Mouse (Mus musculus): Measurements from ENCODE around the gene Rnf17. TPM values are rescaled to one million over a fixed set of nuclear protein-coding genes. Genes with fewer than 3 reads are reported as not detected.

The Rnf17 gene
- total RNA-seq, 1 experiment from 2014 or later: 3.7 TPM

DNA sequence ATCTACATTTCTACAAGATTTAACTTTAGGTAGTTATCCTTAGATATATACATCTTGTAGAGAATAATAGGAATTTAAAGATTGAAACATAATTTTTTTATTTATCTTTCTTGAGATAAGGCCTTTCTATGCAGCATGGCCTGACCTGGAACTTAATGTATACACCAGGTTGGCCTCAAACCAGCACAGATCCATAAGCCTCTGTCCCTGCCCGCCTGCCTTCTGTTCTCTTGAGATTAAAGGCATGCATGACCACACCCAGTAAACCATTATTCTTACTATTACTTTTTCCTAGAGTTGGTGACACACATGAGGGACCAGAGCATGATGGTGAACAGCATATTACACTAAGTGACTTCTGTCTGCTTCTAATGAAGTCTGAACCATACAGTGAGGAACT, 60.3 kb downstream of the Rnf17 start:
- no peak for ATAC-seq (replicated peaks in 1 of 2; ENCODE audit: insufficient read depth in 1 of 2, low FRiP score in 2 of 2, low TSS enrichment in 1 of 2, low read depth in 1 of 2, poor library complexity in 2 of 2, severe bottlenecking in 2 of 2)

DNA sequence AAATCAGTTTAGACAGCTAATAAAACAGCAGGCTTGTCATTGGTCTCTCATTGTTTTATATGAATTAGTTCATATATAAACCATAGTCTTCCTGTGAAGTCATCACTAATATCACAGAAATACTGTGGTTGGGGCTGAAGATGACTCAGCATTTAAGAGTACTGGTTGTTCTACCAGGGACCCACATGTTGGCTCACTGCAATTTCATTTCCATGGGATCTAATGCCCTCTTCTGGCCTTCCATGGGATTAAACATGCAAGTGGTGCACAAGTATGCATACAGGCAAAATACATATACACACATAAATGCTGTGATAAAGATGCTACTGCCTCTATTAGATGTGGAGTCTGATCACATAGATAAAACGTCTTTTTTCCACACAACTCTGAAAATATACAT, 65.8 kb downstream of the Rnf17 start:
- no peak for ATAC-seq (replicated peaks in 1 of 2; ENCODE audit: insufficient read depth in 1 of 2, low FRiP score in 2 of 2, low TSS enrichment in 1 of 2, low read depth in 1 of 2, poor library complexity in 2 of 2, severe bottlenecking in 2 of 2)

DNA sequence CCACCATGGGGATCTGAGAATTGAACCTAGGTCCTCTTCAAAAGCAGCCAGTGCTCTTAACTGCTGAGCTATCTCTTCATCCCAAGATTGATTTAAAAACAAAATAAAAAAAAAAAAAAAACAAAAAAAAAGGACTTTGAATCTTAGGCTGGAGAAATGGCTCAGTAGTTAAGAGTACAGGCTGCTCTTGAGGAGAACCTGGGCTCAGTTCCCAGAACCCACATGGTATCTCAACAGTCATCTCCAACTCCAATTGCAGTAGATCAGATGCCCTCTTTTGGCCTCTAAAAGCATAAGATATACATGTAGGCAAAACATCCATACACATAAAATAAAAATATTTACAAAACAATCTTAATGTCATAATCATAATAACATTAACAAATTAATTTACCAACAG, 87.4 kb downstream of the Rnf17 start:
- ATAC-seq (replicated peaks in 1 of 2; ENCODE audit: insufficient read depth in 1 of 2, low FRiP score in 2 of 2, low TSS enrichment in 1 of 2, low read depth in 1 of 2, poor library complexity in 2 of 2, severe bottlenecking in 2 of 2): no peak

DNA sequence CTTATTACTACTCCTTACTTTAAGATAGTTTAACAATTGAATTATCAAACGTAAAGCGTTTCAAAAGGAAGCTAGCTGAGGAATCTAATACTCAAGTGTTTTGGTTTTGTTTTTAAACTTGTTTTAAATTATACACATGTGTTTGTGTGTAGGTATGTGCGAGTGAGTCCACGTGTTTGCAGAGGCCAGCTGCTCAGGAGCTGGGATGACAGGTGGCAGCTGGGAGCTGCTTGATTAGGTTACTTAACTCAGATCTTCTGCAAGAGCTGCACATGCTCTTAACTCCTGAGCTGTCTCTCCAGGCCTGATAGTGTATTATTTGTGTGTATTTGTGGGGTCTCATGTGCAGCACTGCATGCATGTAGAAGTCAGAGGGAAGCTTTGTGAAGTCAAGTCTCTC, 100.0 kb downstream of the Rnf17 start:
- no peak for ATAC-seq (replicated peaks in 1 of 2; ENCODE audit: insufficient read depth in 1 of 2, low FRiP score in 2 of 2, low TSS enrichment in 1 of 2, low read depth in 1 of 2, poor library complexity in 2 of 2, severe bottlenecking in 2 of 2)

DNA sequence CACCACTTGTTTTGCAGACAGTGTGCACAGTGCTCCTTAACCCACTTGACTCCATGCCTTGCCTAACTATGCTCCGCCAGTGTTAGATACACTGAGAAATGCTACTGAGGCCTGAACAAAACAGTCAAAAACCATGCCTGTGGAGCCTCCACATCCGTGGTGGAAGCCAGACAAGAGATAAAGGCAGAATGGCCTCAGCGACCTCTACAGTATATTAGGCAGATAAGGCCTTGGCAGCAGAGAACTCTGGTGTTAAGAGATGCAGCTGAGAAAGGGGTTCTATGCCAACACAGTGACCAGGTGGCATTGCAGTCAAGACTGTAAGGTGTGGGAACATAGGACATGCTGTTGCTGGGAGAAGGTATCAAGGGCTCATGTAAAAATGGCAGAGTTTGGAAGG, 104.4 kb downstream of the Rnf17 start:
- ATAC-seq (replicated peaks in 1 of 2; ENCODE audit: insufficient read depth in 1 of 2, low FRiP score in 2 of 2, low TSS enrichment in 1 of 2, low read depth in 1 of 2, poor library complexity in 2 of 2, severe bottlenecking in 2 of 2): no peak

DNA sequence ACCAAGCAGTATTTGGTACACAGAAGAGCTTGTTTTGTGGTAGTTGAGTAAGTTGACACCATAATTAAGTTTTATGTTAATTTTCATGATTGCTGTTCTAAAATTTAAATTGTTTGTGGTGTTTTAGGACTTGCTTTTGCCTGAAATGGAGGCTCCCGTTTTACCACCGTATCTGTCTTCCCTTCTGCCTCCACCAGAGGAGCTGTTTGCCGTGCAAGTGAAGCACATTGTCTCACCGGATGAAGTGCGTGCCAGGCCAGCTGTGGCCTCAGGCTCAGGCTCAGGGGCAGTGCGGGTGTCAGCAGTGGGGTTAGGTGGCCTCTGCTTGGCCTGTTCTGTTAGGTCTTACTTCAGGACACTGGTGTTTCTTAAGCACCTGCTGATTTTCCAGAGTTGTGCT, 109.7 kb downstream of the Rnf17 start:
- ATAC-seq (replicated peaks in 1 of 2; ENCODE audit: insufficient read depth in 1 of 2, low FRiP score in 2 of 2, low TSS enrichment in 1 of 2, low read depth in 1 of 2, poor library complexity in 2 of 2, severe bottlenecking in 2 of 2): peak in 1 of 2 experiments; percentile 32; a peak in 1 of 4 replicates

DNA sequence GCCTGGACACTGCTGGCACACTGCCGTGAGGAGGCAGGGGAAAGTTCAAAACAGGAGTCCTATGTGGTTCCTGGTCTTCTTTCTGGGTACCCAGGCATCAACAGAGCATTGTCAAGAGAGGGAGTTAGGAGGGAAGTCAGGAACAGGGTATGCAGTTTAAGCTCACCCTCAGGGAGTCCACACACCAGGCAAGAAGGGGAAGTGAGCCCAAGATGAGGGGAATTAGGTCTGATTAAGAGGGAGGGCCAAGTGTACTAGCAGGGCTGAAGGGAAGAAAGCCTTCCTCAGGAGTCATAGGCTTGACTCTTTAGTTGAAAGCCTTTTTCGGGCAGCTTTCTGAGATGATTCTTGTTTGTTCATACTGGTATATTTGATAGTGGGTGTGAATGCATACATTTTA, 112.4 kb downstream of the Rnf17 start:
- ATAC-seq (replicated peaks in 1 of 2; ENCODE audit: insufficient read depth in 1 of 2, low FRiP score in 2 of 2, low TSS enrichment in 1 of 2, low read depth in 1 of 2, poor library complexity in 2 of 2, severe bottlenecking in 2 of 2): 0 out of 4 replicates have a peak, but pooled peaks of 1 of the 2 experiments have one; percentile 32

DNA sequence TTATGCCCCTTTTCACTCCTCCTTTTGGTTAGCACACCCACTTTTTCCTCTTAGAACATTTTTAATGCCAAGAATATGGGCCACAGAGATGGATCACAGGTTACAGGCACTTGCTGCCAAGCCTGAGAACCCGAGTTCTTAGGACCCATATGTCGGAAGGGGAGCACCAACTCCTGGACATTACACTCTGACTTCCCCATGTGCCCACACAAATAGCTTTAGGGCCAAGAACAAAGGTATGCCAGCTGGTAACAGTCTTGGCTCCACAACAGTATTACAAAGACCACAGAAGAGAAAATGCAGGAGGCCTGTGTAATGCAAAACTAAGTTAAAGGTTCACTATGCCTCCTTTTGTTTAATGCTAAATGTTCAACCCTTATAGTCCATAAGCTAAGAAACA, 128.4 kb downstream of the Rnf17 start:
- no peak for ATAC-seq (replicated peaks in 1 of 2; ENCODE audit: insufficient read depth in 1 of 2, low FRiP score in 2 of 2, low TSS enrichment in 1 of 2, low read depth in 1 of 2, poor library complexity in 2 of 2, severe bottlenecking in 2 of 2)

DNA sequence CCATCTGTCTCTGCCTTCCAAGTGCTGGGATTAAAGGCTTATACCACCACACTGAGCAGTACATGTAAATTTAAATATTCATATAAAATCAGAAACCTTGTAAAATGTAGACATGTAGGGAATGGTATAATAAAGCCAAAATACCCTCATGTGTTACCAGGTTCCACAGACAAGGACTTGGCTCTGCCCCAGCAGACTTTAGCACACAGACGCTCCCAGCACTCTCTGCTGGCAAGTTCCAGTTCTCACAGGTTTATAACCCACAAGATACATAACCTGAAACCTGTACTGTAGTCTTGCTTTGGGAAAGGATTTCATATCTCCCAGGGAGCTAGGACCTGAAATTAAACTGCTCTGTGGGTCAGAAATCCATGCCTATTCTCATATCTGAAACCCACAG, 142.6 kb downstream of the Rnf17 start:
- ATAC-seq (replicated peaks in 1 of 2; ENCODE audit: insufficient read depth in 1 of 2, low FRiP score in 2 of 2, low TSS enrichment in 1 of 2, low read depth in 1 of 2, poor library complexity in 2 of 2, severe bottlenecking in 2 of 2): no peak

DNA sequence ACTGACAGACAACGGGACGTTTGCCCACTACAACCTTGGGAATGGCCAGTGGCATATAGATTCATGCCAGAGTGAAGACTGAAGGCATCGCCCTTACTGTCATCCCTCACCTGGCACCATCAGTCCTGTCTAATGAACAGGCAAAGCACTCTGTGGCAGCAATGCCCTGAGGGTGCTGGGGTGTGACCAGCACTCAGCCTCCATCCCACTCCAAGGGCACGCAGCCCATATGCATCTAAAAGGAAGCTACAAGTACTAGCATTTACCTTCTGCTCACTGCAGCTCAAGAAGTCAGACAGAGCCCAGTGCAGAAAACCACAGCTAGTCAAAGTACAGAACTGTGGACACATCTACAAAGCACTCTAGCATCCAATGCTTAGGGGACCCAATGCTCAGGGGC, 143.1 kb downstream of the Rnf17 start:
- no peak; a peak in 1 of 4 replicates for ATAC-seq (replicated peaks in 1 of 2; ENCODE audit: insufficient read depth in 1 of 2, low FRiP score in 2 of 2, low TSS enrichment in 1 of 2, low read depth in 1 of 2, poor library complexity in 2 of 2, severe bottlenecking in 2 of 2)

DNA sequence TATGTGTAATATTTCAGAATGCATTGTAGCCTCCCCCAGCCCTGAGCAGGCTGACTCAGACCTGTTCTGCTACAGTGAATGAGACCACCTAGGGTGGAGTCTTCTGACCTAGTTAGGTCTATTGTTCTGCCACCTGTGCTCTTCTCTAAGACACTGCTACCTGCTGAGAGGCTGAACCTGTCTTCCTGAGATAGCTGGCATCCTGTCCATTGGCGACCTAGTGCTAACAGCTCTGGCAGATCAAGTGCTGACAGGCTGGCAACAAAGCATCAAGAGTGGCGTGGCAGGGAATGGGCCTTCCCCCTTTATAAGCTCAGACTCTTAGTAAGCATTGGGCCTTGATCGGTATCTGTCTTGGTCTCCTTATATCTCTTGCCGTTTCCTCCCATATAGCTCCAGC, 148.6 kb downstream of the Rnf17 start:
- no peak for ATAC-seq (replicated peaks in 1 of 2; ENCODE audit: insufficient read depth in 1 of 2, low FRiP score in 2 of 2, low TSS enrichment in 1 of 2, low read depth in 1 of 2, poor library complexity in 2 of 2, severe bottlenecking in 2 of 2)

DNA sequence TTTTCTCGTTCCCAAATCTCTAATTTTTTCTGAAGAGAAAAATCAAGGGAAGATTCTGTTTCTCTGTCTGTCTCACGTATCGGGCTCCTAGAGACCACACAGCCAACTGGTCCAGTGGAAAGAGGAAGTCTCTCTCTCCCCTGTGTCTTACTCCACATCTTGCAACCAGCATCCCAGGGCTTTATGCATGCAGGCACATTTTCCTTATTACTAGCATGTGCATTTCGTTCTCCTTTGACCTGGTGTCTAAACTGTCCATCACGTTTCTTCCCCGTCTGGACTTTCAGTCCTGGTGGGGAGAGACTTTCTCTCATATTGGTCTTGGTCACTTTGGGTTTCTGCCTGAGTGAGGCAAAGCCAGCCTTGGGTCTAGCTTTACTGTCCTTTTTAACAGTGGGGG, 150.5 kb downstream of the Rnf17 start:
- 0 out of 4 replicates have a peak, but pooled peaks of 1 of the 2 experiments have one; percentile 42 for ATAC-seq (replicated peaks in 1 of 2; ENCODE audit: insufficient read depth in 1 of 2, low FRiP score in 2 of 2, low TSS enrichment in 1 of 2, low read depth in 1 of 2, poor library complexity in 2 of 2, severe bottlenecking in 2 of 2)

DNA sequence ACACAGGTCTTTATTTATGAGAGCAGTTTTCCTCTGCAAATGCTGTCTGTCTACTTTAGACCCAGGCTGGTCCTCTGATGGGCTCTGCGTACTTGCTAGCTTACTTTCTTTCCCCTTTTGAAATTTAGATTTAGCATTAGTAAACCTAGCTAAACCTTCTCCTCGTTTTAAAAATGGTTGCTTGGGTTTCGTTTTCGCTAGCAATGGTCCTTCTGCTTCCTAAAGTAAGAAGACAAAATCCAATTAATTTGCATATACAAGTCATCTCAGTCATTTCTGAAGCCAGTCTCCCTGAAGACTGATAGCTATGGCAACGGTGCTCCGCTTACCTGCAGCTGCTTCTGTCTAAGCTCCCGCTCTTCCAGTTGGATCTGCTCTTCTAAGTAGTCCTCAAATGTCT, 150.9 kb downstream of the Rnf17 start:
- no peak for ATAC-seq (replicated peaks in 1 of 2; ENCODE audit: insufficient read depth in 1 of 2, low FRiP score in 2 of 2, low TSS enrichment in 1 of 2, low read depth in 1 of 2, poor library complexity in 2 of 2, severe bottlenecking in 2 of 2)

DNA sequence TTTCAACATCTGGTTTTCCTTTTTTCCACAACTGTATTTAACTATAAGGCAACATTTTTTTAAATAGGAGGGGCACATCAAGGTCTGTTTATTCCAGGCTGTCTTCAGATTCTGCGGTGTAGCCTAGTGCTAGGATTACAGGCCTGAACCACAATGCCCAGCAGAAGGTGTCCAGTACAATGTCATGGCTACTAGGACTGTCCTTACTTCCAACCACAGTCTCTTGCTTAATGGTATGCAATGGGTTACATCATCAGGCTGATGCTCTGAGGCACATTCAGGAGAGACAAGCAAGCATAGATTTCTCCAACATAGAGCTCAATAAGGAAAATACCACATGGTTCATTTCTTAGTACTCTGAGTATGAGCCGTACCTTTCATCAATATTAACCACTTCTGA, 152.3 kb downstream of the Rnf17 start:
- ATAC-seq (replicated peaks in 1 of 2; ENCODE audit: insufficient read depth in 1 of 2, low FRiP score in 2 of 2, low TSS enrichment in 1 of 2, low read depth in 1 of 2, poor library complexity in 2 of 2, severe bottlenecking in 2 of 2): no peak; a peak in 1 of 4 replicates

DNA sequence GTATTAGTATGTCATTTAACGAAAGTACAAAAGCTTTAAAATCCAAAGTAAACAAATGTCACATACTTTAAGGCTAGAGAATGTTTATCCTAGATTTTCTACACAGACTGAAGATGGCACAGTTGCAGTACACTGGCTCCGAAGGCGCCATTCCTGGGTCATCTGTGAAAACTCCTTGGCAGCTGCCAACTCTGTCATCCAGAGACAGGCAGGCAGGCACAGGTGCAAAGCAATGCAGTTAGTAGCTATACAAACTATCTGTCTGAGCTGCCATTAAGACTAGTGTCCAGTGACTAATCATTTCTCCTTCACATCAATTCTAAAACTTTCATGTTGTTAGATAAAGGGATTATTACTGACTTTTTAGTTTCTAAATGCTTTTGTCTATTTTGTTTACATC, 156.8 kb downstream of the Rnf17 start:
- ATAC-seq (replicated peaks in 1 of 2; ENCODE audit: insufficient read depth in 1 of 2, low FRiP score in 2 of 2, low TSS enrichment in 1 of 2, low read depth in 1 of 2, poor library complexity in 2 of 2, severe bottlenecking in 2 of 2): no peak

DNA sequence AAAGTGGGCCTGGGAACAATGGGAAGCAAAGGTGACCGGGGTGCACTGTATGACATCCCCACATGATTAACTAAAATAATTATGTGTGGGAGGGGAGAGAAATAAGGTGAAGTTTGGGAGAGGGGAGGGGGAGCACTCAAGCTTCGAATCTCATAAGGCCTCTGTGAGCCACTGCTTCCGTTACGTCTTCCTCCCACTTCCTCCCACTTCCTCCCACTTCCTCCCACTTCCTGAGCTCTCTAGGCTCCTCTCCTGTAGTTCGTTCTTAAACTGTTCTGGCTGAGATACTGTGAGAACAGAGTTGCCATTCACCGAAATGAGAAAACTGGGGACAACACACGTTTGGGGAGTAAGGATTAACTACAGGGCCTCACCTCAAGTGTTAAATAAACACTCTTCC, 165.1 kb downstream of the Rnf17 start:
- 0 out of 4 replicates have a peak, but pooled peaks of 1 of the 2 experiments have one; percentile 10 for ATAC-seq (replicated peaks in 1 of 2; ENCODE audit: insufficient read depth in 1 of 2, low FRiP score in 2 of 2, low TSS enrichment in 1 of 2, low read depth in 1 of 2, poor library complexity in 2 of 2, severe bottlenecking in 2 of 2)

DNA sequence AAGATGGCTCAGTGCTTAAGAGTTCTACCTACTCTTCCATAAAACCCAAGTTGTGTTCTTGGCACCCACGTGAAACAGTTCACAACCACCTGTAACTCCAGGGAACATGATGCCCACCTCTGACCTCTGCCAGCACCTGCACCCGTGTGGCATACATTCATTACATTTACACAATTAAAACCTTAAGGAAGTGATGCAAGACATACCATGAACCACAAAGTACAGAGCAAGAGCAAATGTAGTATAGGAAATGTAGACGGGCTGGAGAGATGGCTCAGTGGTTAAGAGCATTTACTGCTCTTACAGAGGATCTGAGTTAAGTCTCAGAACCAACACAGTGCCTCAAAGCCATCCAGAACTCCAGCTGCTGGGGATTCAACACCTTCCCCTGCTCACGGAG, 166.7 kb downstream of the Rnf17 start:
- no peak for ATAC-seq (replicated peaks in 1 of 2; ENCODE audit: insufficient read depth in 1 of 2, low FRiP score in 2 of 2, low TSS enrichment in 1 of 2, low read depth in 1 of 2, poor library complexity in 2 of 2, severe bottlenecking in 2 of 2)

DNA sequence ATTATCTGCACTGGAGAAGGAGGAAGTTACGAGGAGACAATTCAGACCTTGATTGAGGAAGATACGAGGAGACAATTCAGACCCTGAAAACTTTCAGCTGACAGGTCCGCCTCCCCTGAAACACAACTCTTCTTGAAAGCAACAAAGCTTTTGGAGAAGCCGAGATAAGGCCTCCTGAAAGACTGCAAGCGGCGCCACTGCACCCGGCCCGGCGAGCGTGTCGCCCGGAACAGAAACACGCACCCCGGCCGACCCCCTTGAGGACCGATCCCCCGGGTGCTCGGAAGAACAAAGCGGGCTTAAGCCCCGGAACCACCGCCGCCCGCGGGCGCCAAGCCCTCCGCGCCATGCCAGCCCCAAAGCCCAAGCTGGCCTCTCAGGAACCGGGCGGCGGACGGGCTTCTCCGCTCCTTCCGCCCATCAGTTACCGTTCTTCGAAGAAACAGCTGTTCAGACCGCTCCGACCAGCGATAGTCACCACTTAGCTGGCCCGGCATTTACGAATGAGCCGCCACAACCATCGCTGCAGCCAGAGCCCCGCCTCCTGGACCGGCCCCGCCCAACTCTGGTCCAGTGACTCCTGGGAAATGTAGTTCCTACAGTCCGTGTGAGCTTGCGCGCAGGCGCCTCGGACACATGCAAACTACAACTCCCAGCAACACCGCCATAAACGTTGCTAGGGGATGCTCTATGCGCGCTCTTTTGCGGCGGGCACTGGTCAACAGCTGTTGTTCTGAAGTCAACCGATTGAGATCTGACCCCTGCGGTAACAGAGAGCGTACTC, 169.1 kb downstream of the Rnf17 start:
- ATAC-seq (replicated peaks in 1 of 2; ENCODE audit: insufficient read depth in 1 of 2, low FRiP score in 2 of 2, low TSS enrichment in 1 of 2, low read depth in 1 of 2, poor library complexity in 2 of 2, severe bottlenecking in 2 of 2): peak; percentile 90 to 91

DNA sequence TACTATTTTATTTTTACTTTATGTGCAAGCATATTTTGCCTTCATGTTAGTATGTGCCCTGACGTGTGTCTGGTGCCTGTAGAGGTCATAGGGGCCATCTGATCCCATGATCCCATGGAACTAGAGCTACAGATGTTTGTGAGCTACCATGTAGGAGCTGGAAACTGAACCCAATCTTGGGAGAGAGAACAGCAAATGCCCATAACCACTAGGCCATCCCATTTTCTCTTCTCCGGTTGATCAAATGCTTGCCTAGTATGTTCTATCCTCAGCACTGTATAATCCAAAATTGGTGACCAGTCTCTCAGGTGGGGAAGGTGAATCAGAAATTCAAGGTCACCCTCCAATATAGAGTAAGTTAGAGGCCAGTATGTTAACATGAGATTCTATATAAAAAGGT, 170.2 kb downstream of the Rnf17 start:
- no peak for ATAC-seq (replicated peaks in 1 of 2; ENCODE audit: insufficient read depth in 1 of 2, low FRiP score in 2 of 2, low TSS enrichment in 1 of 2, low read depth in 1 of 2, poor library complexity in 2 of 2, severe bottlenecking in 2 of 2)

Measured in hematopoietic stem cell, adult 5-6 weeks (primary cell).